In genomic region chr9:123139887-123140614, GRCm38 (mm10) we compare ENCODE assay signal across 16 mouse cellular contexts. TPM values are rescaled to one million over a fixed set of nuclear protein-coding genes. Genes with fewer than 3 reads are reported as not detected.
DNase-seq lines count a peak whose midpoint lies in the region; ATAC-seq and TF ChIP-seq lines count a peak whose summit lies in the region.
"Had no signal": no experiment of that assay in that cellular context is flagged by ENCODE, and none has a peak within 500 bp of the region (broad histone marks: within the 10 kb centered on the region; RNA-seq: fewer than 3 reads in every experiment).

No protein-coding gene starts in this region.

- no peak for DNase-seq in heart, postnatal 4 days
- DNase-seq in layer of hippocampus, adult 2 months (ENCODE audit: low spot score in 2 of 2), result no peak
- DNase-seq in layer of hippocampus, postnatal 25 days (ENCODE audit: extremely low spot score in 1 of 2, low spot score in 1 of 2), result no peak
- no peak for DNase-seq in neural tube, embryonic 10.5 days (ENCODE audit: extremely low spot score, low spot score)
- DNase-seq in urinary bladder, postnatal 14 days (ENCODE audit: low spot score), result no peak
- DNase-seq: cerebellum, adult 11-12 months; forebrain, postnatal 0 days; lung, adult 18-20 months; thymus, postnatal 25 days had no signal

- 77% methylated on average over 4 of the region's 4 CpGs for WGBS in heart, embryonic 16.5 days
- 86% methylated on average over 4 of the region's 4 CpGs for WGBS in neural tube, embryonic 13.5 days

- H3K27me3 ChIP-seq in heart, embryonic 16.5 days (ENCODE audit: control insufficient read depth, insufficient read depth, low read length), result no peaks in the 10 kb centered on the region
- no peaks in the 10 kb centered on the region for H3K27me3 ChIP-seq in neural tube, embryonic 13.5 days

- TF ChIP-seq CTCF in layer of hippocampus, adult 2 months (conservative IDR thresholded peaks at IDR 0.05), result no peak

- peak overlapping the region; percentile 54 for H3K27ac ChIP-seq in heart, embryonic 16.5 days (ENCODE audit: low read length)
- H3K27ac ChIP-seq in layer of hippocampus, adult 2 months, result peak overlapping the region; percentile 39; the same call in 1 of the 2 replicates
- H3K27ac ChIP-seq in neural tube, embryonic 13.5 days (replicated peaks), result peak overlapping the region; percentile 66

- H3K4me3 ChIP-seq in heart, embryonic 16.5 days (ENCODE audit: low read length), result no peak overlapping the region
- H3K4me3 ChIP-seq in layer of hippocampus, adult 2 months, result no peak overlapping the region
- H3K4me3 ChIP-seq in neural tube, embryonic 13.5 days, result no peak overlapping the region

- peaks cover 25% of the 10 kb centered on the region for H3K36me3 ChIP-seq in heart, embryonic 16.5 days (ENCODE audit: control insufficient read depth, insufficient read depth)
- peaks cover 73% of the 10 kb centered on the region for H3K36me3 ChIP-seq in neural tube, embryonic 13.5 days

- H3K9ac ChIP-seq in heart, embryonic 16.5 days (ENCODE audit: low read length), result no peak overlapping the region
- H3K9ac ChIP-seq in neural tube, embryonic 13.5 days, result no peak overlapping the region
- H3K9ac ChIP-seq: forebrain, postnatal 0 days had no signal

- H3K4me2 ChIP-seq in heart, embryonic 16.5 days (ENCODE audit: low read depth, low read length), result no peak overlapping the region
- H3K4me2 ChIP-seq in neural tube, embryonic 13.5 days, result no peak overlapping the region

- H3K9me3 ChIP-seq in heart, embryonic 16.5 days (replicated peaks; ENCODE audit: control insufficient read depth, low read length), result peaks cover 9% of the 10 kb centered on the region
- peaks cover 14% of the 10 kb centered on the region for H3K9me3 ChIP-seq in neural tube, embryonic 13.5 days

- peaks cover 3% of the 10 kb centered on the region for H3K4me1 ChIP-seq in heart, embryonic 16.5 days (ENCODE audit: control insufficient read depth, insufficient read depth, low read length)
- peaks cover 23% of the 10 kb centered on the region for H3K4me1 ChIP-seq in neural tube, embryonic 13.5 days (replicated peaks)

- no peak for ATAC-seq in heart, embryonic 16.5 days (replicated peaks; ENCODE audit: extremely low read depth, insufficient read depth, low FRiP score)
- no peak for ATAC-seq in neural tube, embryonic 13.5 days (ENCODE audit: low read depth)
- ATAC-seq: activated CD4-positive, CD25-positive, alpha-beta regulatory T cell, adult 4 months; CD4-positive, CD25-positive, alpha-beta regulatory T cell, adult 4 months; forebrain, postnatal 0 days had no signal

RNA-seq across cellular contexts. Expression of gene Clec3b, which starts 10.7 kb away (rescaled TPM):
- 2.7 and 2.8 TPM in 2 replicates for polyA plus RNA-seq in heart, embryonic 16.5 days (2015; fragmentation: Nextera tagmentation; extraction: Ambion mirVana)
- total RNA-seq in heart, postnatal 4 days (2021), result 10 to 100 TPM; 32.8 to 39.7 TPM
- 1 to 10 TPM; 2.2 to 4.3 TPM for total RNA-seq in layer of hippocampus, adult 2 months (2021)
- total RNA-seq in layer of hippocampus, postnatal 25 days (2021), result 1 to 10 TPM; 3.1 to 3.9 TPM
- polyA plus RNA-seq in neural tube, embryonic 13.5 days (2015; fragmentation: Nextera tagmentation; extraction: Ambion mirVana), result 0.51 and 0.99 TPM in 2 replicates
- total RNA-seq: common myeloid progenitor, adult 5-6 weeks had no signal
- polyA plus RNA-seq: activated CD4-positive, CD25-positive, alpha-beta regulatory T cell, adult 4 months; CD4-positive, CD25-positive, alpha-beta regulatory T cell, adult 4 months; intestine, embryonic 14.5 days; limb, embryonic 11.5 days had no signal

RNA-seq across cellular contexts. Expression of gene Exosc7, which starts 27.0 kb away (rescaled TPM):
- polyA plus RNA-seq in heart, embryonic 16.5 days (2015; fragmentation: Nextera tagmentation; extraction: Ambion mirVana), result 81.0 and 87.6 TPM in 2 replicates
- 10 to 100 TPM; 36.3 to 36.9 TPM for total RNA-seq in heart, postnatal 4 days (2021)
- 10 to 100 TPM; 40.1 to 40.9 TPM for total RNA-seq in layer of hippocampus, adult 2 months (2021)
- 10 to 100 TPM; 40.0 to 42.9 TPM for total RNA-seq in layer of hippocampus, postnatal 25 days (2021)
- polyA plus RNA-seq in neural tube, embryonic 13.5 days (2015; fragmentation: Nextera tagmentation; extraction: Ambion mirVana), result 69.4 and 81.3 TPM in 2 replicates

RNA-seq across cellular contexts. Expression of gene Zdhhc3, which starts 27.0 kb away (rescaled TPM):
- polyA plus RNA-seq in heart, embryonic 16.5 days (2015; fragmentation: Nextera tagmentation; extraction: Ambion mirVana), result 49.7 and 53.2 TPM in 2 replicates
- total RNA-seq in heart, postnatal 4 days (2021), result 10 to 100 TPM; 53.4 to 54.4 TPM
- total RNA-seq in layer of hippocampus, adult 2 months (2021), result 10 to 100 TPM; 57.5 to 61.9 TPM
- 10 to 100 TPM; 61.9 to 64.1 TPM for total RNA-seq in layer of hippocampus, postnatal 25 days (2021)
- 74.5 and 78.1 TPM in 2 replicates for polyA plus RNA-seq in neural tube, embryonic 13.5 days (2015; fragmentation: Nextera tagmentation; extraction: Ambion mirVana)

Comparison
In these comparisons a context has a peak if more than half of its experiments do, and no peak if none do; other contexts are left out.
1. RNA of gene Clec3b, which starts 10.7 kb away (total RNA-seq): 32.8 to 39.7 TPM in heart, postnatal 4 days; 2.2 to 4.3 TPM in layer of hippocampus, adult 2 months and 3.1 to 3.9 TPM in layer of hippocampus, postnatal 25 days; every median in the first group is over 4 times any median in the second.
2. Peak in every context shown above with its lines, with median percentiles within 50 percentile points of each other: H3K27ac ChIP-seq.